Mouse (Mus musculus): ENCODE results near the gene Arsg. TPM values are rescaled to one million over a fixed set of nuclear protein-coding genes. Genes with fewer than 3 reads are reported as not detected.

Arsg gene
- 1 to 10 TPM; 2.6 to 4.2 TPM for total RNA-seq (2023)

DNA sequence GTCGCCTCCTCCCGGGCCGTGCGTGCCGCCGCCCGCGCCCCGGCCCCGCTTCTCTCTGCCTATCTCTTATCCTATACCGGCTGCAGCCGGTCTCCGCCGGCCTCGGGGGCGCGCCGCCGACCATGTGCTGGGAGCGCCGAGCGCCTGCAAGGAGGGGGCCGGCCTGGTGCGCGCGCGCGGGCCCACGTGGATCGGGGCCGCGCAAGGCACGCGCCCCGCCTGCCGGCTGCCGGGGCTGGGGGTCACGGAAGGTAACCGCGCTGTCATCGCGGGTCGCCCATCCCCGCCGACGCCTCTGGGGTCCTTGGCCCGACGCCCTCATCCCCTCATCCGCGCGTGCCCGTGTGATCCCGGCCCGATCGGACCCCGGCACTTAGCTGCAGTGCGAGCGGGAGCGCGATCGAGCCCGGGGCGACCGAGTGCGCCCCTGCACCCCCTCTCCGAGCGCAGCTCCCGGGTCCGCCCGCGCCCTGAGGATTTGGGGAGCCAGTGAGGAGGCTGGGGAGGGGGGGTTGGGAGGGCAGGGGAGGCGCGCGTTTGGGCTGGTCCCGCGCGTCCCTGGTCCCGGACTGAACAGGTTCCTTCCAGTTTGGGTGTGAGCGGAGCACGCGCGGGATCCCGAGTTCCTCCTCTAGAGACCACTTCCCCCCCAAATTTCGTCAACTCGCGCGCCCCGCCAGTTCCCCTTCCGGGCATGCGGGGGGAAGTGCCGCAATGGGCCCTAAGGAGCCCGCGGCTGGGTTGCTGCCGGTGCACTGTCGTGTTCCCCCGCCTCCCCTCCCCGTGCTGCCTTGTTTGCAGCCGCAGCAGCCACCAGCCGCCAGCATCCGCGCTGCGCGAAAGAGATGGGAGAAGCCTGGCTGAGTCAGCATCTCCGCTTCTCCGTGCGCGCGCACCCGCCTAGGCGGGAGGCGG lies at the start of gene Arsg, which contains the start of gene Slc16a6:
Arsg (plus strand) TSS at position 204 of the 915 bp plus-strand sequence.
Slc16a6 (minus strand) TSS at position 428 of the 915 bp plus-strand sequence.

DNA sequence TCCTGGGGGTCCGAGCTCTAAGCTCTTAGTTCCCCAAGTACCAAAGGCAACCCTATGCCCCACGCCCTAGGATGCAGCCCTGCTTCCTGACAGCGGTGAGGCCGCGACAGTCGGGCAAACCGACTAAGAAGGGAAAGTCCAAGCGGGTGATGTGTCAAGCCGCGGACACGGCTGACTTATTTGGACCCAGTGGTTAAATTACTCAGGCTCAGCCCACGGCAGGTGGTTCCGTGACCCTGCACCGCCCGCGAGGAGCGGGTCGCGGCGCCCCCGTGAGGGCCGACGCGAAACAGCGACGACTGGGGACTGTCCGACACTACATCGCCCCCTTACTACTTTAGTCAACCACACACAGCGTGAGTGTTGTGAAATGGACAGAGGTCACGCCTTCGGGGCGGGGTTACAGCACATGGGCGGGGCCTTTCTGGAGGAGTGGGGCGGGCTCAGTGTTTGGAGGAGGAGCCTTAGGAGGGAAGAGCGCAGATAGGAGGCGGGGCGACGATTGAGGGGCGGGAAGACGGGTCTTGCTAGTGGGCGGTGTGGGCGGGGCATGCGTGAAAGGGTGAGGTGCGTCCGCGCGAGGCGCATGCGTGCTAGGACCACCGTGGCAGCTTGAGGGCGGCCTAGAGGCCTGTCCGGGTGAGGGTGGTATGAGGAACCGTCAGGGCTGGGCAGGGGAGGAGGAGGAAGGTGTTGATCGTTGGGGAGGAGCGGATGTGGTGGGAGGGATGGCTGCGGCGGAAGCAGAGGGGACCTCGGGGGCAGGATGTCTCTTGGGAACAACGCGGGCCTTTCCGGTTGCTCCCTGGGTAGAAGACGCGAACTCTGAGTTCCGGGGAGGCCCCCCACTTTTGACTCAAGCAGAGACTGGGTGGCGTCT lies 47.5 kb upstream of the Arsg start, which contains the start of gene Amz2:
Amz2 (plus strand) TSS at position 555 of the 880 bp plus-strand sequence.

GRCm38 (mm10) chr11:109611303-109612149 lies 138.4 kb downstream of the Arsg start, which contains the start of gene Wipi1:
Wipi1 (minus strand) TSS chr11:109611967.

Other genes with a start within 250 kb of the Arsg start
- under 1 TPM; 0.35 to 0.50 TPM for gene Rgs9, start 175.2 kb upstream of the Arsg start, total RNA-seq (2023)
- gene Gna13, start 110.5 kb upstream of the Arsg start, total RNA-seq (2023) = 100 to 1,000 TPM; 137 to 139 TPM
- gene 9930022D16Rik, start 59.5 kb upstream of the Arsg start, total RNA-seq (2023) = under 1 TPM; 0.79 to 0.83 TPM
- gene Amz2, start 47.4 kb upstream of the Arsg start, total RNA-seq (2023) = 10 to 100 TPM; 36.7 to 43.7 TPM
- 10 to 100 TPM; 35.9 to 51.6 TPM for gene Slc16a6, start 224 bp downstream of the Arsg start, total RNA-seq (2023)
- gene Wipi1, start 138.6 kb downstream of the Arsg start, total RNA-seq (2023) = 1 to 10 TPM in 1 of 2 experiments, under 1 TPM in 1; 0.61 to 1.6 TPM
- gene Prkar1a, start 176.0 kb downstream of the Arsg start, total RNA-seq (2023) = 100 to 1,000 TPM; 262 to 269 TPM
- not detected for gene Fam20a, start 248.9 kb downstream of the Arsg start, total RNA-seq (2023)